Mouse (Mus musculus) left cerebral cortex, adult 8-10 months (tissue): ENCODE results near the gene Vmn2r42. TPM values are rescaled to one million over a fixed set of nuclear protein-coding genes. Genes with fewer than 3 reads are reported as not detected.
"Not testable (repeated sequence)": the region's sequence is repeated elsewhere in the genome, so short reads cannot be mapped to it uniquely, and the experiment has no call there.

Experiments
- DNase-seq, 2 experiments: peaks; one replicate each; pipeline ENCODE4 v3.0.0; 2022; ENCODE audit warnings: low spot score in 2 of 2
- total RNA-seq, 4 experiments: library from RNA; stranded (reverse); gene quantifications; 2 replicates each; pipeline ENCODE4 v1.2.4; 2022

The Vmn2r42 gene
- not detected for total RNA-seq

- not testable (repeated sequence) for DNase-seq
These were observed at the start of gene Vmn2r42 for GRCm38 (mm10) chr7:8200220-8200619. Gene Vmn2r42 (minus strand): TSS chr7:8200320.

- DNase-seq: not testable (repeated sequence)
These were observed 38.6 kb downstream of the Vmn2r42 start, which contains the start of gene Vmn2r41 for GRCm38 (mm10) chr7:8161554-8161953. Gene Vmn2r41 (minus strand): TSS chr7:8161654.

Other genes with a start within 250 kb of the Vmn2r42 start
- not detected for gene Vmn2r41, start 38.7 kb downstream of the Vmn2r42 start, total RNA-seq
- gene Vmn2r43, start 60.3 kb upstream of the Vmn2r42 start, total RNA-seq: not detected
- not detected for gene Vmn2r44, start 183.0 kb upstream of the Vmn2r42 start, total RNA-seq